Mouse (Mus musculus) liver, embryonic 13.5 days (tissue): ENCODE data around the gene Dolpp1. TPM values are rescaled to one million over a fixed set of nuclear protein-coding genes. Genes with fewer than 3 reads are reported as not detected.

Source experiments
- ATAC-seq: fragments of 200-750 bp; cut with Nextera tagmentation; 2 replicates; pipeline ENCODE4 v1.8.0; 2017; ENCODE audit warnings: low read depth, mild to moderate bottlenecking, moderate number of reproducible peaks, moderate library complexity
- DNase-seq: peaks from one replicate; pipeline ENCODE4 v3.0.0; 2022
- H3K27ac ChIP-seq: fragments of 300-500 bp; sonication (generic); 2 replicates; pipeline ENCODE4 v1.5.1; 2015; ENCODE audit warnings: moderate library complexity, mild to moderate bottlenecking, inconsistent platforms
- H3K27me3 ChIP-seq: fragments of 300-500 bp; sonication (generic); 2 replicates; pipeline ENCODE4 v1.6.1; 2015; ENCODE audit warnings: mild to moderate bottlenecking, inconsistent platforms
- H3K36me3 ChIP-seq: fragments of 300-500 bp; sonication (generic); 2 replicates; pipeline ENCODE4 v1.6.1; 2015; ENCODE audit warnings: mild to moderate bottlenecking, inconsistent platforms
- H3K4me1 ChIP-seq: fragments of 300-500 bp; sonication (generic); replicated peaks from 2 replicates; pipeline ENCODE4 v1.6.1; 2015; ENCODE audit warnings: inconsistent platforms
- H3K4me2 ChIP-seq: fragments of 300-500 bp; sonication (generic); 2 replicates; pipeline ENCODE4 v1.6.1; 2015; ENCODE audit warnings: inconsistent platforms, mild to moderate bottlenecking, moderate library complexity
- H3K4me3 ChIP-seq: fragments of 300-500 bp; sonication (generic); replicated peaks from 2 replicates; pipeline ENCODE4 v1.5.1; 2015; ENCODE audit warnings: mild to moderate bottlenecking, inconsistent platforms
- H3K9ac ChIP-seq: fragments of 300-500 bp; sonication (generic); 2 replicates; pipeline ENCODE4 v1.6.1; 2015; ENCODE audit warnings: mild to moderate bottlenecking, inconsistent platforms
- H3K9me3 ChIP-seq: fragments of 300-500 bp; sonication (generic); replicated peaks from 2 replicates; pipeline ENCODE4 v1.6.1; 2016; ENCODE audit warnings: inconsistent platforms
- WGBS: fragments of 180-500 bp; shearing (Covaris S2); methylation state at CpG from one replicate; pipeline ENCODE4 v1.1.7; 2015; ENCODE audit not compliant: insufficient replicate concordance; 5-methylcytosine and 5-hydroxymethylcytosine counted together
- microRNA-seq: library from miRNA; unstranded; fragments of <30 nt; microRNA quantifications from one replicate; pipeline ENCODE4, GENCODE M21; 2016
- polyA plus RNA-seq: library from polyadenylated mRNA; unstranded; fragments of >200 nt; fragmentation: Nextera tagmentation; extraction: Ambion mirVana; gene quantifications from 2 replicates; pipeline ENCODE4 v1.2.1, GENCODE M21; 2015

Dolpp1 gene
- polyA plus RNA-seq, 1 experiment from 2014 or later, result 20.3 TPM

- Histone ChIP-seq H3K4me1 (peaks cover 65% of the 10 kb centered on the region), H3K4me3 (peak overlapping the region; percentile 18; the same call in 1 of the 2 replicates), H3K9ac (peak overlapping the region; percentile 40; the same call in 1 of the 2 replicates), H3K4me2 (peak overlapping the region; percentile 51), H3K27me3 (no peaks in the 10 kb centered on the region), H3K27ac (peak overlapping the region; percentile 85), H3K9me3 (no peaks in the 10 kb centered on the region), H3K36me3 (peaks cover 99% of the 10 kb centered on the region)
- DNase-seq, result no peak
- ATAC-seq, result no peak
- 71% methylated on average over 5 of the region's 5 CpGs for WGBS
Measured at GRCm38 (mm10) chr2:30442498-30442890, 50.4 kb downstream of the Dolpp1 start.

GRCm38 (mm10) chr2:30443281-30443680 is 51.2 kb downstream of the Dolpp1 start:
- Histone ChIP-seq H3K27ac (peak overlapping the region; percentile 0; the same call in 1 of the 2 replicates), H3K9me3 (no peaks in the 10 kb centered on the region), H3K9ac (no peak overlapping the region), H3K36me3 (peaks cover 99% of the 10 kb centered on the region), H3K4me1 (peaks cover 65% of the 10 kb centered on the region), H3K4me3 (no peak overlapping the region), H3K27me3 (no peaks in the 10 kb centered on the region), H3K4me2 (no peak overlapping the region)
- DNase-seq, result no peak
- 79% methylated on average over 4 of the region's 4 CpGs for WGBS
- no peak for ATAC-seq

- no peak overlapping the region for H3K4me3 ChIP-seq
- H3K9me3 ChIP-seq, result no peaks in the 10 kb centered on the region
- H3K27me3 ChIP-seq, result no peaks in the 10 kb centered on the region
- H3K36me3 ChIP-seq, result peaks cover 99% of the 10 kb centered on the region
- no peak overlapping the region for H3K4me2 ChIP-seq
- 79% methylated on average over 5 of the region's 5 CpGs for WGBS
- ATAC-seq (no peak), DNase-seq (no peak)
- peak overlapping the region; percentile 29 for H3K27ac ChIP-seq
- peaks cover 65% of the 10 kb centered on the region for H3K4me1 ChIP-seq
- H3K9ac ChIP-seq, result no peak overlapping the region
Measured at GRCm38 (mm10) chr2:30444006-30444405, 52.0 kb downstream of the Dolpp1 start.

- H3K4me3 ChIP-seq, result no peak overlapping the region
- peak overlapping the region; percentile 29 for H3K27ac ChIP-seq
- no peaks in the 10 kb centered on the region for H3K9me3 ChIP-seq
- peaks cover 99% of the 10 kb centered on the region for H3K36me3 ChIP-seq
- H3K4me2 ChIP-seq, result no peak overlapping the region
- peaks cover 64% of the 10 kb centered on the region for H3K4me1 ChIP-seq
- H3K27me3 ChIP-seq, result no peaks in the 10 kb centered on the region
- no peak for ATAC-seq
- no peak overlapping the region for H3K9ac ChIP-seq
- no peak for DNase-seq
Measured at GRCm38 (mm10) chr2:30444450-30444849, 52.4 kb downstream of the Dolpp1 start.

GRCm38 (mm10) chr2:30445312-30445711 is 53.3 kb downstream of the Dolpp1 start:
- no peak overlapping the region for H3K4me2 ChIP-seq
- H3K9me3 ChIP-seq, result peaks cover 8% of the 10 kb centered on the region; the same call in 1 of the 2 replicates
- peak overlapping the region; percentile 68 for H3K27ac ChIP-seq
- H3K9ac ChIP-seq, result no peak overlapping the region
- peaks cover 99% of the 10 kb centered on the region for H3K36me3 ChIP-seq
- WGBS, result 87% methylated on average over 2 of the region's 2 CpGs
- peaks cover 55% of the 10 kb centered on the region for H3K4me1 ChIP-seq
- DNase-seq (no peak), ATAC-seq (peak; percentile 40)
- H3K4me3 ChIP-seq, result no peak overlapping the region
- no peaks in the 10 kb centered on the region for H3K27me3 ChIP-seq

- peaks cover 39% of the 10 kb centered on the region for H3K4me1 ChIP-seq
- no peaks in the 10 kb centered on the region for H3K27me3 ChIP-seq
- peaks cover 94% of the 10 kb centered on the region for H3K36me3 ChIP-seq
- H3K4me3 ChIP-seq, result no peak overlapping the region
- H3K4me2 ChIP-seq, result no peak overlapping the region
- DNase-seq (no peak), ATAC-seq (no peak)
- no peak overlapping the region for H3K27ac ChIP-seq
- 70% methylated on average over 10 of the region's 10 CpGs for WGBS
- H3K9me3 ChIP-seq, result peaks cover 8% of the 10 kb centered on the region; the same call in 1 of the 2 replicates
- no peak overlapping the region for H3K9ac ChIP-seq
Measured at GRCm38 (mm10) chr2:30446891-30447826, 55.1 kb downstream of the Dolpp1 start.

GRCm38 (mm10) chr2:30448371-30448770 is 56.3 kb downstream of the Dolpp1 start:
- peaks cover 82% of the 10 kb centered on the region for H3K36me3 ChIP-seq
- DNase-seq, result no peak
- H3K27ac ChIP-seq, result no peak overlapping the region
- peaks cover 8% of the 10 kb centered on the region; the same call in 1 of the 2 replicates for H3K9me3 ChIP-seq
- H3K27me3 ChIP-seq, result no peaks in the 10 kb centered on the region
- no peak overlapping the region for H3K4me2 ChIP-seq
- no peak overlapping the region for H3K4me3 ChIP-seq
- ATAC-seq, result no peak
- peaks cover 27% of the 10 kb centered on the region for H3K4me1 ChIP-seq
- H3K9ac ChIP-seq, result no peak overlapping the region
- WGBS, result 88% methylated on average over 7 of the region's 7 CpGs

Small RNA genes within 50 kb of the gene (microRNA-seq; reads per million reads assigned to microRNA genes)
- not detected for gene Gm47292

Other genes with a start within 250 kb of the Dolpp1 start
- gene Endog, start 220.8 kb upstream of the Dolpp1 start, polyA plus RNA-seq, result 14.2 and 15.6 TPM in 2 replicates
- 40.5 and 42.5 TPM in 2 replicates for gene Spout1, start 213.8 kb upstream of the Dolpp1 start, polyA plus RNA-seq
- 9.7 and 10.1 TPM in 2 replicates for gene Kyat1, start 186.4 kb upstream of the Dolpp1 start, polyA plus RNA-seq
- gene Lrrc8a, start 154.5 kb upstream of the Dolpp1 start, polyA plus RNA-seq, result 11.9 and 12.5 TPM in 2 replicates
- gene Gm28035, start 151.7 kb upstream of the Dolpp1 start, polyA plus RNA-seq, result 0.05 and 0.07 TPM in 2 replicates
- 8.1 and 8.9 TPM in 2 replicates for gene Phyhd1, start 126.1 kb upstream of the Dolpp1 start, polyA plus RNA-seq
- 0.82 TPM in 1 of 2 replicates, not detected in the other for gene Gm28038, start 111.2 kb upstream of the Dolpp1 start, polyA plus RNA-seq
- 14.0 and 14.4 TPM in 2 replicates for gene Dolk, start 105.9 kb upstream of the Dolpp1 start, polyA plus RNA-seq
- 15.5 and 20.0 TPM in 2 replicates for gene Nup188, start 105.9 kb upstream of the Dolpp1 start, polyA plus RNA-seq
- gene Sh3glb2, start 32.9 kb upstream of the Dolpp1 start, polyA plus RNA-seq, result 20.9 and 21.3 TPM in 2 replicates
- 8.5 and 10.0 TPM in 2 replicates for gene Miga2, start 28.0 kb upstream of the Dolpp1 start, polyA plus RNA-seq
- gene Crat, start 23.6 kb downstream of the Dolpp1 start, polyA plus RNA-seq, result 20.5 and 23.9 TPM in 2 replicates
- 142 and 147 TPM in 2 replicates for gene Ptpa, start 23.8 kb downstream of the Dolpp1 start, polyA plus RNA-seq
- gene Ier5l, start 82.0 kb downstream of the Dolpp1 start, polyA plus RNA-seq, result 0.12 and 0.13 TPM in 2 replicates
- gene Cstad, start 202.8 kb downstream of the Dolpp1 start, polyA plus RNA-seq, result 0.13 and 0.14 TPM in 2 replicates